Mouse (Mus musculus): ENCODE results near the gene Ddb1.

DNA sequence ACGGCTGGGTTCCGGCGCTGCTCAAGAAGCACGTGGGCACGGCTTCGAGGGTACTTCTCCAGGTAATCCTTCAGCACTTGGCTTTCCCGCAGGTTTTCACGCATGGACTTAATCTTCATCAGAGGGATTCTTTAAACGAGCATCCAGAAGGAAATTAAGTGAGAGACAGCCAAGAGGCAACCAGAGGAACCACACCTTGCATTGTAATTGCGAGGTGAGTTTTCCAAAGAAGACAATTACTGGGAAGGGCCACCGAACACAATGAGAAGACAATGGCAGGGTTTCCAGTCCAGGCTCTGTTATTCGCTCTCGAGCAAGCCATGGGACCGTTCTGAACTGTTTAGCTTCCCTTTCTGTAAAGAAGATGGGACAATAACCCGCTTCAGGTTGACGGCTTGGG is 71.5 kb downstream of the Ddb1 start:
- TF ChIP-seq CTCF (IDR thresholded peaks at IDR 0.05; ENCODE audit: low read depth, low read length) (no peak), POLR2A (IDR thresholded peaks at IDR 0.05; ENCODE audit: borderline replicate concordance, low read depth, low read length) (no peak)
